In genomic region chr11:106159216-106159920, GRCm38 (mm10) we compare ENCODE assay signal across 8 mouse cellular contexts. TPM values are rescaled to one million over a fixed set of nuclear protein-coding genes. Genes with fewer than 3 reads are reported as not detected.
DNase-seq lines count a peak whose midpoint lies in the region; ATAC-seq and TF ChIP-seq lines count a peak whose summit lies in the region.

No protein-coding gene starts in this region.

- H3K4me1 ChIP-seq in brown adipose tissue, adult 24 weeks (ENCODE audit: control insufficient read depth, insufficient read depth, insufficient read length, low read length), result peaks cover 14% of the 10 kb centered on the region
- H3K4me1 ChIP-seq in forebrain, embryonic 13.5 days, result peaks cover 38% of the 10 kb centered on the region
- H3K4me1 ChIP-seq in liver, adult 2 months (ENCODE audit: control insufficient read depth, insufficient read depth, low read length), result peaks cover 11% of the 10 kb centered on the region
- H3K4me1 ChIP-seq in midbrain, embryonic 16.5 days (ENCODE audit: control insufficient read depth, insufficient read depth, low read length), result peaks cover 26% of the 10 kb centered on the region

- peak; percentile 69 for DNase-seq in gastrocnemius, postnatal 25 days
- DNase-seq in gastrocnemius, adult 8-10 months (ENCODE audit: low spot score in 2 of 2), result no peak
- DNase-seq in liver, adult 2 months (ENCODE audit: extremely low read depth, low read depth, low spot score), result peak; percentile 42
- DNase-seq in thymus, adult 18-20 months, result peak; percentile 88 to 95

- H3K27ac ChIP-seq in brown adipose tissue, adult 24 weeks (replicated peaks; ENCODE audit: low read depth, low read length), result peak overlapping the region; percentile 26; the same call in 1 of the 2 replicates
- peak overlapping the region; percentile 99 for H3K27ac ChIP-seq in forebrain, embryonic 13.5 days
- H3K27ac ChIP-seq in liver, adult 2 months (replicated peaks; ENCODE audit: insufficient read depth, low read depth, low read length), result no peak overlapping the region; the same call in 1 of the 2 replicates
- H3K27ac ChIP-seq in midbrain, embryonic 16.5 days (ENCODE audit: low read length), result peak overlapping the region; percentile 98

- TF ChIP-seq CTCF in liver, adult 2 months (IDR thresholded peaks at IDR 0.05; ENCODE audit: low read depth, low read length), result no peak

- TF ChIP-seq POLR2A in liver, adult 2 months (IDR thresholded peaks at IDR 0.05; ENCODE audit: extremely low read depth, insufficient read depth, low read length), result no peak

- no peaks in the 10 kb centered on the region for H3K9me3 ChIP-seq in forebrain, embryonic 13.5 days (replicated peaks)
- no peaks in the 10 kb centered on the region for H3K9me3 ChIP-seq in midbrain, embryonic 16.5 days (replicated peaks; ENCODE audit: control insufficient read depth, low read length, poor library complexity, severe bottlenecking)

- peak; percentile 60 for ATAC-seq in forebrain, embryonic 13.5 days
- ATAC-seq in inflammation-experienced regulatory T-cells, adult 6 months, result peak; percentile 74
- peak; percentile 59 for ATAC-seq in midbrain, embryonic 16.5 days

- no peaks in the 10 kb centered on the region for H3K79me2 ChIP-seq in liver, adult 2 months (ENCODE audit: control insufficient read depth, insufficient read depth, low read length)

- peak overlapping the region; percentile 67 for H3K4me3 ChIP-seq in brown adipose tissue, adult 24 weeks (ENCODE audit: insufficient read depth, low read depth, low read length)
- H3K4me3 ChIP-seq in forebrain, embryonic 13.5 days, result peak overlapping the region; percentile 85
- H3K4me3 ChIP-seq in liver, adult 2 months (ENCODE audit: insufficient read depth, low read depth, low read length), result peak overlapping the region; percentile 66
- peak overlapping the region; percentile 78 for H3K4me3 ChIP-seq in midbrain, embryonic 16.5 days (ENCODE audit: low read depth, low read length)

- H3K4me2 ChIP-seq in forebrain, embryonic 13.5 days, result peak overlapping the region; percentile 97
- peak overlapping the region; percentile 93 for H3K4me2 ChIP-seq in midbrain, embryonic 16.5 days (ENCODE audit: low read length)

- H3K9ac ChIP-seq in forebrain, embryonic 13.5 days, result peak overlapping the region; percentile 97
- peak overlapping the region; percentile 82 for H3K9ac ChIP-seq in liver, adult 2 months (ENCODE audit: low read depth, low read length)
- peak overlapping the region; percentile 96 for H3K9ac ChIP-seq in midbrain, embryonic 16.5 days (ENCODE audit: low read depth, low read length)

- peaks cover 61% of the 10 kb centered on the region for H3K36me3 ChIP-seq in forebrain, embryonic 13.5 days (ENCODE audit: poor library complexity, severe bottlenecking)
- no peaks in the 10 kb centered on the region for H3K36me3 ChIP-seq in liver, adult 2 months (ENCODE audit: control insufficient read depth, insufficient read depth, low read length)
- H3K36me3 ChIP-seq in midbrain, embryonic 16.5 days (ENCODE audit: control insufficient read depth, insufficient read depth, low read length), result peaks cover 26% of the 10 kb centered on the region

- WGBS in forebrain, embryonic 13.5 days, result under 1% methylated on average over 25 of the region's 25 CpGs
- WGBS in liver, adult 2 months, result 1% methylated on average over 14 of the region's 25 CpGs
- 2% methylated on average over 24 of the region's 25 CpGs for WGBS in midbrain, embryonic 16.5 days

- H3K27me3 ChIP-seq in forebrain, embryonic 13.5 days, result no peaks in the 10 kb centered on the region
- H3K27me3 ChIP-seq in liver, adult 2 months (ENCODE audit: control insufficient read depth, insufficient read depth, low read length), result no peaks in the 10 kb centered on the region
- H3K27me3 ChIP-seq in midbrain, embryonic 16.5 days (ENCODE audit: control insufficient read depth, insufficient read depth, low read depth, low read length), result no peaks in the 10 kb centered on the region

RNA-seq across cellular contexts. Expression of gene Gm10840, which starts 1.3 kb away (rescaled TPM):
- total RNA-seq in gastrocnemius, postnatal 25 days (2021), result not detected
- total RNA-seq in gastrocnemius, adult 8-10 months (2022), result not detected
- not detected in 2 replicates for polyA plus RNA-seq in brown adipose tissue, adult 24 weeks (2012; ENCODE audit: insufficient read depth, insufficient read length, missing spikeins)
- polyA plus RNA-seq in forebrain, embryonic 13.5 days (2015; fragmentation: Nextera tagmentation; extraction: Ambion mirVana), result not detected in 2 replicates
- polyA plus RNA-seq in inflammation-experienced regulatory T-cells, adult 6 months (2017; shearing (Covaris generic)), result not detected
- total RNA-seq in liver, adult 2 months (2014; rRNA removed), result not detected in 2 replicates
- polyA plus RNA-seq in liver, adult 2 months (2012; rRNA removed), result not detected in 2 replicates
- not detected in 2 replicates for polyA plus RNA-seq in midbrain, embryonic 16.5 days (2015; fragmentation: Nextera tagmentation; extraction: Ambion mirVana)

RNA-seq across cellular contexts. Expression of gene Limd2, which starts 1.3 kb away (rescaled TPM):
- total RNA-seq in gastrocnemius, postnatal 25 days (2021), result 1 to 10 TPM; 1.9 to 3.3 TPM
- 1 to 10 TPM; 2.2 to 2.8 (median 2.4) TPM for total RNA-seq in gastrocnemius, adult 8-10 months (2022)
- 3.4 and 6.1 TPM in 2 replicates for polyA plus RNA-seq in brown adipose tissue, adult 24 weeks (2012; ENCODE audit: insufficient read depth, insufficient read length, missing spikeins)
- polyA plus RNA-seq in forebrain, embryonic 13.5 days (2015; fragmentation: Nextera tagmentation; extraction: Ambion mirVana), result 253 and 279 TPM in 2 replicates
- polyA plus RNA-seq in inflammation-experienced regulatory T-cells, adult 6 months (2017; shearing (Covaris generic)), result 100 to 1,000 TPM; 535 to 666 (median 652) TPM
- 9.4 and 9.7 TPM in 2 replicates for total RNA-seq in liver, adult 2 months (2014; rRNA removed)
- polyA plus RNA-seq in liver, adult 2 months (2012; rRNA removed), result 21.8 and 26.3 TPM in 2 replicates
- polyA plus RNA-seq in midbrain, embryonic 16.5 days (2015; fragmentation: Nextera tagmentation; extraction: Ambion mirVana), result 143 and 158 TPM in 2 replicates

RNA-seq across cellular contexts. Expression of gene Strada, which starts 42.6 kb away (rescaled TPM):
- 10 to 100 TPM in 1 of 2 experiments, 1 to 10 TPM in 1; 9.8 to 10.2 TPM for total RNA-seq in gastrocnemius, postnatal 25 days (2021)
- total RNA-seq in gastrocnemius, adult 8-10 months (2022), result 10 to 100 TPM; 11.1 to 14.7 (median 12.6) TPM
- 9.3 and 9.8 TPM in 2 replicates for polyA plus RNA-seq in brown adipose tissue, adult 24 weeks (2012; ENCODE audit: insufficient read depth, insufficient read length, missing spikeins)
- 33.4 and 33.5 TPM in 2 replicates for polyA plus RNA-seq in forebrain, embryonic 13.5 days (2015; fragmentation: Nextera tagmentation; extraction: Ambion mirVana)
- polyA plus RNA-seq in inflammation-experienced regulatory T-cells, adult 6 months (2017; shearing (Covaris generic)), result 10 to 100 TPM; 28.1 to 45.4 (median 37.4) TPM
- total RNA-seq in liver, adult 2 months (2014; rRNA removed), result 1.8 and 2.8 TPM in 2 replicates
- 3.1 and 3.9 TPM in 2 replicates for polyA plus RNA-seq in liver, adult 2 months (2012; rRNA removed)
- polyA plus RNA-seq in midbrain, embryonic 16.5 days (2015; fragmentation: Nextera tagmentation; extraction: Ambion mirVana), result 25.1 and 28.2 TPM in 2 replicates

RNA-seq across cellular contexts. Expression of gene Ccdc47, which starts 56.8 kb away (rescaled TPM):
- total RNA-seq in gastrocnemius, postnatal 25 days (2021), result 10 to 100 TPM; 58.1 to 69.1 TPM
- 10 to 100 TPM; 59.2 to 76.2 (median 65.5) TPM for total RNA-seq in gastrocnemius, adult 8-10 months (2022)
- polyA plus RNA-seq in brown adipose tissue, adult 24 weeks (2012; ENCODE audit: insufficient read depth, insufficient read length, missing spikeins), result 80.1 and 94.1 TPM in 2 replicates
- 78.6 and 83.9 TPM in 2 replicates for polyA plus RNA-seq in forebrain, embryonic 13.5 days (2015; fragmentation: Nextera tagmentation; extraction: Ambion mirVana)
- polyA plus RNA-seq in inflammation-experienced regulatory T-cells, adult 6 months (2017; shearing (Covaris generic)), result 10 to 100 TPM; 77.0 to 93.9 (median 77.0) TPM
- 42.6 and 48.9 TPM in 2 replicates for total RNA-seq in liver, adult 2 months (2014; rRNA removed)
- polyA plus RNA-seq in liver, adult 2 months (2012; rRNA removed), result 12.8 and 16.9 TPM in 2 replicates
- 115 and 131 TPM in 2 replicates for polyA plus RNA-seq in midbrain, embryonic 16.5 days (2015; fragmentation: Nextera tagmentation; extraction: Ambion mirVana)

RNA-seq across cellular contexts. Expression of gene Ddx42, which starts 57.4 kb away (rescaled TPM):
- 10 to 100 TPM; 20.2 to 20.7 TPM for total RNA-seq in gastrocnemius, postnatal 25 days (2021)
- total RNA-seq in gastrocnemius, adult 8-10 months (2022), result 10 to 100 TPM; 22.8 to 26.9 (median 24.4) TPM
- 18.9 and 22.2 TPM in 2 replicates for polyA plus RNA-seq in brown adipose tissue, adult 24 weeks (2012; ENCODE audit: insufficient read depth, insufficient read length, missing spikeins)
- polyA plus RNA-seq in forebrain, embryonic 13.5 days (2015; fragmentation: Nextera tagmentation; extraction: Ambion mirVana), result 93.0 and 102 TPM in 2 replicates
- 10 to 100 TPM; 55.6 to 92.5 (median 83.3) TPM for polyA plus RNA-seq in inflammation-experienced regulatory T-cells, adult 6 months (2017; shearing (Covaris generic))
- total RNA-seq in liver, adult 2 months (2014; rRNA removed), result 16.0 and 19.7 TPM in 2 replicates
- polyA plus RNA-seq in liver, adult 2 months (2012; rRNA removed), result 4.8 and 5.1 TPM in 2 replicates
- polyA plus RNA-seq in midbrain, embryonic 16.5 days (2015; fragmentation: Nextera tagmentation; extraction: Ambion mirVana), result 92.1 and 95.0 TPM in 2 replicates

Comparison
In these comparisons a context has a peak if more than half of its experiments do, and no peak if none do; other contexts are left out.
1. DNase-seq: peak in gastrocnemius, postnatal 25 days (single experiment), liver, adult 2 months (single experiment) and thymus, adult 18-20 months (2 of 2); none in gastrocnemius, adult 8-10 months (0 of 2).
2. Peak in every context shown above with its lines, with median percentiles within 50 percentile points of each other: H3K4me3 ChIP-seq, ATAC-seq and H3K9ac ChIP-seq.